Mouse (Mus musculus) cerebellum, adult 2 months (tissue): ENCODE measurements around the gene Cox18. TPM values are rescaled to one million over a fixed set of nuclear protein-coding genes. Genes with fewer than 3 reads are reported as not detected.
A peak's percentile ranks its signal among the peaks of the same experiment; 100 is the strongest.

ENCODE experiments used
- DNase-seq, 2 experiments: peaks; one replicate each; pipeline ENCODE4 v3.0.0; 2021
- H3K27ac ChIP-seq: fragments of 200-500 bp; 2 replicates; pipeline ENCODE4 v1.5.1; 2012; ENCODE audit warnings: low read length, control low read depth, inconsistent platforms; ENCODE audit not compliant: insufficient read depth
- H3K27me3 ChIP-seq: fragments of 200-500 bp; 2 replicates; pipeline ENCODE4 v1.6.1; 2012; ENCODE audit warnings: inconsistent platforms, mild to moderate bottlenecking, low read length, moderate library complexity; ENCODE audit not compliant: control insufficient read depth, insufficient read depth
- H3K4me1 ChIP-seq: fragments of 200-500 bp; 2 replicates; pipeline ENCODE4 v1.6.1; 2011; ENCODE audit warnings: low read length; ENCODE audit not compliant: control insufficient read depth, insufficient read depth
- H3K4me3 ChIP-seq: fragments of 200-500 bp; replicated peaks from 2 replicates; pipeline ENCODE3; 2011; ENCODE audit warnings: mild to moderate bottlenecking, low read depth, low read length, control low read depth; ENCODE audit not compliant: insufficient read depth
- CTCF ChIP-seq: fragments of 200-500 bp; IDR thresholded peaks from 2 replicates; pipeline ENCODE4 v1.5.1; 2011; ENCODE audit warnings: low read depth, mild to moderate bottlenecking, control low read depth, low read length, moderate library complexity, borderline replicate concordance; ENCODE audit not compliant: insufficient read depth
- POLR2A ChIP-seq: fragments of 200-500 bp; IDR thresholded peaks from 2 replicates; pipeline ENCODE4 v1.6.1; 2011; ENCODE audit warnings: low read length, control low read depth, borderline replicate concordance; ENCODE audit not compliant: insufficient read depth
- WGBS: fragments of 180-500 bp; shearing (Covaris S2); methylation state at CpG from one replicate; pipeline ENCODE4 v1.1.7; 2018; 5-methylcytosine and 5-hydroxymethylcytosine counted together
- polyA plus RNA-seq: library from polyadenylated mRNA; depleted of rRNA; stranded (reverse); fragments of >200 nt; gene quantifications from 2 replicates; pipeline ENCODE4 v1.2.3, GENCODE M21; 2012; rRNA removed

Gene Cox18
- polyA plus RNA-seq, 1 experiment = 35.7 TPM

DNA sequence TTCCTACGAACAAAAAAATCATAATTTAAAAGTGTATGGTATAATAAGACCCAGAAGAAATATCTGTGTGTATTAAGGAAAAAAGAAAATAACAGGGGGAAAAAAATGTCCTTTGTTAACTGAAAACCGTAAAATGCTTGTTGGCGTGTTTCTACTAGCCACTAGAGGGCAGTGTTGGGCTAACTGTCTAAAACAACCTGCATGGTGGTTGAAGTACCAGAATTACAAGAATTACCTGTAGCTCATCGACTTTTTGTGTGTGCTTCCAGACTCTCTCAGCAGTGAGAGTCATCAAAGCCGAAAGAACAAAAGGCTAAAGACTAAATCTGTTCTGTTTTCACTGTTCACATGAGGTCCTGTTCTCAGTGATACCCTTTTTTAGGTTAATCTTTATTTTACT, 20.6 kb downstream of the Cox18 start:
- TF ChIP-seq POLR2A (no peak), CTCF (peak; percentile 59; the same call in 1 of the 2 replicates)
- Histone ChIP-seq H3K27ac (no peak overlapping the region), H3K27me3 (no peaks in the 10 kb centered on the region), H3K4me1 (no peaks in the 10 kb centered on the region), H3K4me3 (no peak overlapping the region)
- peak; percentile 35 to 47 for DNase-seq
- 16% methylated on average over 5 of the region's 5 CpGs for WGBS

DNA sequence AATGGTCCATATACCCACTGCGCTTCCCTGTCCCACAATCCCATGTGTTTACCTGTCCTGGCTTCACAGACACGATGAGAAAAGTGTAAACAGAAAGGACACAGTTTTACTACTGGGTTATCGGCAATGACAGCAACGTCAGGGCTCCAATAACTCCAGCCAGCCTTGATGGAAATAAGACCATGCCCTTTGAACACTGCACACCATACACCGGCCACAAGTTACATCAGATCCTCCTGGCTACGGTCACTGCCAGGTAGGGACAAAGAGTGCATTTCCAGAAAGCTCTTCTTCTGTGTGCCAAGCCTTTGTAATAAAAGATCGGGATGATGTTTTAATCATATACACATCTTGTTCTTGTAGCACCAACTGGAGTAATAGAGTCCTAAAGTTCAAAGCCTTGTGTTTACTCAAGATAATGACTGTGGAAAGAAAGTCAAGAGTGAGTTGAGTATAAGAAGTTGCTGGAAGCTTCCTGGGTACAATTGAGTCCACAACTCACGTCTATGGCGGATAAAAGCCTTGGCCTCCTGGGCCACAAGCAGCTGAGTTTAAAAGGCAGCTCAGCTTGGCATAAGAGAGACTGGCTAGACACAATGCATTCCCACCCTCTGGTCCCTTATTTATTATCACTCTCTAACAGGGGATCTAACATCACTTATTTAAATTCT, 21.2 kb downstream of the Cox18 start:
- H3K27ac ChIP-seq = no peak overlapping the region
- no peaks in the 10 kb centered on the region for H3K4me1 ChIP-seq
- DNase-seq = no peak
- TF ChIP-seq POLR2A (no peak), CTCF (no peak)
- no peaks in the 10 kb centered on the region for H3K27me3 ChIP-seq
- no peak overlapping the region for H3K4me3 ChIP-seq
- WGBS = 78% methylated on average over 9 of the region's 9 CpGs

- 62% methylated on average over 16 of the region's 16 CpGs for WGBS
- no peaks in the 10 kb centered on the region for H3K4me1 ChIP-seq
- no peaks in the 10 kb centered on the region for H3K27me3 ChIP-seq
- DNase-seq = no peak
- no peak overlapping the region for H3K4me3 ChIP-seq
- TF ChIP-seq POLR2A = no peak
- no peak for TF ChIP-seq CTCF
- H3K27ac ChIP-seq = no peak overlapping the region
Observed at GRCm38 (mm10) chr5:90199922-90200632, 23.7 kb downstream of the Cox18 start.

- Histone ChIP-seq H3K27ac (no peak overlapping the region), H3K4me3 (no peak overlapping the region), H3K4me1 (no peaks in the 10 kb centered on the region), H3K27me3 (no peaks in the 10 kb centered on the region)
- 20% methylated on average over 6 of the region's 6 CpGs for WGBS
- no peak for TF ChIP-seq POLR2A
- TF ChIP-seq CTCF = peak; percentile 61
- DNase-seq = peak; percentile 19 to 27
Observed at GRCm38 (mm10) chr5:90194831-90195230, 29.0 kb downstream of the Cox18 start.

GRCm38 (mm10) chr5:90182782-90183181, 41.0 kb downstream of the Cox18 start:
- Histone ChIP-seq H3K4me1 (no peaks in the 10 kb centered on the region), H3K27ac (no peak overlapping the region), H3K27me3 (no peaks in the 10 kb centered on the region; the same call in 1 of the 2 replicates), H3K4me3 (no peak overlapping the region)
- TF ChIP-seq POLR2A (no peak), CTCF (no peak)
- DNase-seq = no peak
- WGBS = 64% methylated on average over 5 of the region's 5 CpGs

- DNase-seq = no peak
- Histone ChIP-seq H3K4me1 (no peaks in the 10 kb centered on the region), H3K4me3 (no peak overlapping the region), H3K27me3 (no peaks in the 10 kb centered on the region; the same call in 1 of the 2 replicates), H3K27ac (no peak overlapping the region)
- TF ChIP-seq POLR2A (no peak), CTCF (no peak)
- WGBS = 86% methylated on average over 5 of the region's 5 CpGs
Observed at GRCm38 (mm10) chr5:90179094-90179493, 44.7 kb downstream of the Cox18 start.

GRCm38 (mm10) chr5:90178116-90178515, 45.7 kb downstream of the Cox18 start:
- Histone ChIP-seq H3K27me3 (no peaks in the 10 kb centered on the region; the same call in 1 of the 2 replicates), H3K4me3 (no peak overlapping the region), H3K4me1 (no peaks in the 10 kb centered on the region), H3K27ac (no peak overlapping the region)
- no peak for DNase-seq
- TF ChIP-seq POLR2A (no peak), CTCF (no peak)
- WGBS = 86% methylated on average over 1 of the region's 1 CpGs

Other genes with a start within 250 kb of the Cox18 start
- 55.6 and 62.0 TPM in 2 replicates for gene Ankrd17, start 142.6 kb upstream of the Cox18 start, polyA plus RNA-seq
- gene Gm9958, start 143.2 kb upstream of the Cox18 start, polyA plus RNA-seq = 2.6 and 2.7 TPM in 2 replicates
- 0.05 TPM in 1 of 2 replicates, not detected in the other for gene Alb, start 236.9 kb upstream of the Cox18 start, polyA plus RNA-seq